Mouse (Mus musculus): ENCODE results near the gene Zbed3. TPM values are rescaled to one million over a fixed set of nuclear protein-coding genes. Genes with fewer than 3 reads are reported as not detected.

Gene Zbed3
- polyA plus RNA-seq, 1 experiment from 2014 or later: 4.9 TPM

- Histone ChIP-seq H3K9ac (ENCODE audit: low read depth, low read length) (peak overlapping the region; percentile 47; the same call in 1 of the 2 replicates), H3K27ac (ENCODE audit: low read length) (peak overlapping the region; percentile 19; the same call in 1 of the 2 replicates), H3K4me3 (ENCODE audit: low read depth, low read length) (peak overlapping the region; percentile 38), H3K36me3 (ENCODE audit: control insufficient read depth, insufficient read depth) (no peaks in the 10 kb centered on the region), H3K27me3 (ENCODE audit: control insufficient read depth, insufficient read depth, low read depth, low read length) (peaks cover 12% of the 10 kb centered on the region), H3K9me3 (replicated peaks; ENCODE audit: control insufficient read depth, low read length) (no peaks in the 10 kb centered on the region), H3K4me2 (ENCODE audit: low read depth, low read length) (peak overlapping the region; percentile 54), H3K4me1 (ENCODE audit: control insufficient read depth, low read depth, low read length) (peaks cover 11% of the 10 kb centered on the region)
- no peak for ATAC-seq (ENCODE audit: low read depth)
- 26% methylated on average over 21 of the region's 21 CpGs for WGBS (ENCODE audit: insufficient replicate concordance)
Measured at GRCm38 (mm10) chr13:95326611-95327344, 3.4 kb downstream of the Zbed3 start.

DNA sequence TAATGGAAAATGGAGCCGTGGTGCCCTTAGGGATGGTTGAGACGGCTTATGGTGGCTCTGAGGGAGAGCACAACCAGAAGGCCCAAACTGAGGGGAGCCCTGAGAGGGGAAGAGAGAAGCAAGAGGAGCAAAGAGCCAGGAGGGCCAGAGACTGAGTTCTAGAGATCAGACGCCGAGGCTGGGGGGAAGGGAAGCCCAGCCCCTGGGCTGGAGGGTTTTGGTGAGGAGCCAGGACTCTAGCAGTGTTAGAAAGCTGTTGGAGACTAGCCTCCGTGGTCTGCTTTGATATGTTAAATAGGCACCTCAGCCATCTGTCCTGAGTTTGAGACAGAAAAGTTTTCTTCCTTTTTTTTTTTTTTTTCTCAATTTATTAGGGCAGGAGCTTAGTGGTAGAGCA lies 3.9 kb downstream of the Zbed3 start:
- H3K4me1 ChIP-seq (ENCODE audit: control insufficient read depth, low read depth, low read length): peaks cover 11% of the 10 kb centered on the region
- peak overlapping the region; percentile 38 for H3K4me3 ChIP-seq (ENCODE audit: low read depth, low read length)
- H3K9me3 ChIP-seq (replicated peaks; ENCODE audit: control insufficient read depth, low read length): no peaks in the 10 kb centered on the region
- H3K27ac ChIP-seq (ENCODE audit: low read length): peak overlapping the region; percentile 19; the same call in 1 of the 2 replicates
- peak overlapping the region; percentile 28; the same call in 1 of the 2 replicates for H3K9ac ChIP-seq (ENCODE audit: low read depth, low read length)
- WGBS (ENCODE audit: insufficient replicate concordance): 22% methylated on average over 5 of the region's 5 CpGs
- peaks cover 12% of the 10 kb centered on the region for H3K27me3 ChIP-seq (ENCODE audit: control insufficient read depth, insufficient read depth, low read depth, low read length)
- peak overlapping the region; percentile 54 for H3K4me2 ChIP-seq (ENCODE audit: low read depth, low read length)
- H3K36me3 ChIP-seq (ENCODE audit: control insufficient read depth, insufficient read depth): no peaks in the 10 kb centered on the region
- ATAC-seq (ENCODE audit: low read depth): no peak

- no peak for ATAC-seq (ENCODE audit: low read depth)
- Histone ChIP-seq H3K4me1 (ENCODE audit: control insufficient read depth, low read depth, low read length) (peaks cover 11% of the 10 kb centered on the region), H3K27me3 (ENCODE audit: control insufficient read depth, insufficient read depth, low read depth, low read length) (peaks cover 10% of the 10 kb centered on the region), H3K36me3 (ENCODE audit: control insufficient read depth, insufficient read depth) (no peaks in the 10 kb centered on the region), H3K4me2 (ENCODE audit: low read depth, low read length) (no peak overlapping the region), H3K4me3 (ENCODE audit: low read depth, low read length) (no peak overlapping the region), H3K27ac (ENCODE audit: low read length) (no peak overlapping the region), H3K9me3 (replicated peaks; ENCODE audit: control insufficient read depth, low read length) (no peaks in the 10 kb centered on the region), H3K9ac (ENCODE audit: low read depth, low read length) (no peak overlapping the region)
- WGBS (ENCODE audit: insufficient replicate concordance): 77% methylated on average over 11 of the region's 11 CpGs
Measured at GRCm38 (mm10) chr13:95328767-95329166, 5.4 kb downstream of the Zbed3 start.

GRCm38 (mm10) chr13:95330507-95330906 lies 7.1 kb downstream of the Zbed3 start:
- WGBS (ENCODE audit: insufficient replicate concordance): 57% methylated on average over 11 of the region's 11 CpGs
- no peak for ATAC-seq (ENCODE audit: low read depth)

DNA sequence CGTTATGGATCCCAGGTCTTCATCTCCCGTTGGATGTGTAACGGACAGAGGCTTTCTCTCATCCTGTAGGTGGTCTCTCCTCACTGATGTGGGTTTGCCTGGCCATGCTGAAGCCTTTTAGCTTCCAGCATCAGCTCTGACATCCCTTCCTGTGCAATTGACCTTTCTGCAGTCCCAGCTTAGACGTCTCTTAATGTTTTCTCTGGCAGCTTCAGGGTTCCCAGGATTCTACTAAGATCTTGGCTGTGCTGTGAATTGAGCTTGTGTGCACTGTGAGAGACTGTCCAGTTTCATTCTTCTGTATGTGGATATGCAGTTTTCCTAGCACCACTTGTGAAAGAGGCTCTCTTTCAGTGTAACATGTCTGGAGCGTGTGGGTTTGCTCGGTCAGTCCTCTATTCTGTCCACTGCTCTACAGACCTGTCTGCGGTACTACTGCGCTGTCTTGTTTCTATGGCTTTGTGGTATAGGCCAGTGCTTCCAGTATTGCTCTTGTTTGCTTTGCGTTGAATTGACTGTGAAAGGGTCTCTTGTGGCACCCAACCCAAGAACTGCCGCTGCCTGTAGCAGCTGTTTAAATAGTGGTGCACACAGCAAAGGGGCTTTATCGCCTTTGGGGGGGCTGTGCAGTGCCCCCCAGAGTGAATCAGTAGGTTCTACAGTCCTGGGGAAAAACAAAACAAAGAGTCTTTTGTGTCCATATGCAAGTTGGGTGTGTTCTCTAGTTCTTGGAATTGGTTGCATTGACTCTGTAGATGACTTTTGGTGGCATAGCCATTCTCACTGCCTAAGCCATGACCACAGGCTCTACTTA lies 8.9 kb downstream of the Zbed3 start:
- H3K4me2 ChIP-seq (ENCODE audit: low read depth, low read length): no peak overlapping the region
- no peak overlapping the region for H3K27ac ChIP-seq (ENCODE audit: low read length)
- H3K36me3 ChIP-seq (ENCODE audit: control insufficient read depth, insufficient read depth): no peaks in the 10 kb centered on the region; the same call in none of the 2 replicates
- no peaks in the 10 kb centered on the region for H3K9me3 ChIP-seq (replicated peaks; ENCODE audit: control insufficient read depth, low read length)
- peaks cover 7% of the 10 kb centered on the region for H3K4me1 ChIP-seq (ENCODE audit: control insufficient read depth, low read depth, low read length)
- no peak for ATAC-seq (ENCODE audit: low read depth)
- H3K9ac ChIP-seq (ENCODE audit: low read depth, low read length): no peak overlapping the region
- no peak overlapping the region for H3K4me3 ChIP-seq (ENCODE audit: low read depth, low read length)
- H3K27me3 ChIP-seq (ENCODE audit: control insufficient read depth, insufficient read depth, low read depth, low read length): no peaks in the 10 kb centered on the region
- 75% methylated on average over 11 of the region's 11 CpGs for WGBS (ENCODE audit: insufficient replicate concordance)

More at GRCm38 (mm10) chr13:95330507-95330906, 7.1 kb downstream of the Zbed3 start:
- no peak overlapping the region for H3K27ac ChIP-seq (ENCODE audit: low read length)
- no peaks in the 10 kb centered on the region for H3K36me3 ChIP-seq (ENCODE audit: control insufficient read depth, insufficient read depth)
- H3K27me3 ChIP-seq (ENCODE audit: control insufficient read depth, insufficient read depth, low read depth, low read length): no peaks in the 10 kb centered on the region; the same call in 1 of the 2 replicates
- no peak overlapping the region for H3K4me2 ChIP-seq (ENCODE audit: low read depth, low read length)
- H3K9ac ChIP-seq (ENCODE audit: low read depth, low read length): no peak overlapping the region
- H3K4me1 ChIP-seq (ENCODE audit: control insufficient read depth, low read depth, low read length): peaks cover 11% of the 10 kb centered on the region
- H3K9me3 ChIP-seq (replicated peaks; ENCODE audit: control insufficient read depth, low read length): no peaks in the 10 kb centered on the region
- no peak overlapping the region for H3K4me3 ChIP-seq (ENCODE audit: low read depth, low read length)

DNA sequence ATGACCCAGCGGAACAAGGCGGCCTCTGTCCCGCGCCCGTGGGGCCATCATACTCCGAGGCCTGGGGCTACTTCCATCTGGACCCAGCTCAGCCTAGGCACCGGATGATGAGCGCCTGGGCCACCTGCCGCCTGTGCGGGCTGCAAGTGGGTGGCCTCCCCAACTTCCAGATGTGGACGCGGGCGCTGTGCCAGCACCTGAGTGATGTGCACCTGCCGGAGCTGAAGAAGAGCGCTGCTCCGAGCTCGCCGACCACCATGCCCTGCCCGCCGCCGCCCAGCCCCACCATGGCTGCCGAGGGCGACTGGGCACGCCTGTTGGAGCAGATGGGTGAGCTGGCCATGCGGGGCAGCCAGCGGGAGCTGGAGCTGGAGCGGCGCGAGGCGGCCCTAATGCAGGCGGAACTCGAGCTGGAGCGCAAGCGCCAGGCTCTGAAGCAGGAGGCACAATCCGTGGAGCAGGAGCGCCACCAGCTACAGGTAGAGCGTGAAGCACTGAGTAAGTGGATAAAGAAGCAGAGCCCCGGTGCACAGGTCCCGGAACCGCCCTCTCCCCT lies 12.8 kb downstream of the Zbed3 start:
- no peak overlapping the region for H3K4me2 ChIP-seq (ENCODE audit: low read depth, low read length)
- 84% methylated on average over 40 of the region's 40 CpGs for WGBS (ENCODE audit: insufficient replicate concordance)
- H3K4me1 ChIP-seq (ENCODE audit: control insufficient read depth, low read depth, low read length): no peaks in the 10 kb centered on the region
- no peak for ATAC-seq (ENCODE audit: low read depth)
- H3K36me3 ChIP-seq (ENCODE audit: control insufficient read depth, insufficient read depth): no peaks in the 10 kb centered on the region; the same call in none of the 2 replicates
- no peaks in the 10 kb centered on the region for H3K9me3 ChIP-seq (replicated peaks; ENCODE audit: control insufficient read depth, low read length)
- H3K4me3 ChIP-seq (ENCODE audit: low read depth, low read length): no peak overlapping the region
- no peak overlapping the region for H3K9ac ChIP-seq (ENCODE audit: low read depth, low read length)
- no peak overlapping the region for H3K27ac ChIP-seq (ENCODE audit: low read length)
- no peaks in the 10 kb centered on the region for H3K27me3 ChIP-seq (ENCODE audit: control insufficient read depth, insufficient read depth, low read depth, low read length)

GRCm38 (mm10) chr13:95343470-95343869 lies 20.1 kb downstream of the Zbed3 start:
- no peaks in the 10 kb centered on the region for H3K4me1 ChIP-seq (ENCODE audit: control insufficient read depth, low read depth, low read length)
- 37% methylated on average over 8 of the region's 8 CpGs for WGBS (ENCODE audit: insufficient replicate concordance)
- H3K27ac ChIP-seq (ENCODE audit: low read length): no peak overlapping the region
- H3K36me3 ChIP-seq (ENCODE audit: control insufficient read depth, insufficient read depth): no peaks in the 10 kb centered on the region
- no peak overlapping the region for H3K4me3 ChIP-seq (ENCODE audit: low read depth, low read length)
- no peaks in the 10 kb centered on the region for H3K9me3 ChIP-seq (replicated peaks; ENCODE audit: control insufficient read depth, low read length)
- no peaks in the 10 kb centered on the region for H3K27me3 ChIP-seq (ENCODE audit: control insufficient read depth, insufficient read depth, low read depth, low read length)
- ATAC-seq (ENCODE audit: low read depth): no peak
- no peak overlapping the region for H3K9ac ChIP-seq (ENCODE audit: low read depth, low read length)
- no peak overlapping the region for H3K4me2 ChIP-seq (ENCODE audit: low read depth, low read length)

GRCm38 (mm10) chr13:95345869-95346268 lies 22.5 kb downstream of the Zbed3 start:
- 63% methylated on average over 6 of the region's 6 CpGs for WGBS (ENCODE audit: insufficient replicate concordance)
- H3K9ac ChIP-seq (ENCODE audit: low read depth, low read length): no peak overlapping the region
- peaks cover 3% of the 10 kb centered on the region for H3K36me3 ChIP-seq (ENCODE audit: control insufficient read depth, insufficient read depth)
- no peak overlapping the region for H3K4me2 ChIP-seq (ENCODE audit: low read depth, low read length)
- ATAC-seq (ENCODE audit: low read depth): no peak
- H3K27me3 ChIP-seq (ENCODE audit: control insufficient read depth, insufficient read depth, low read depth, low read length): no peaks in the 10 kb centered on the region
- H3K27ac ChIP-seq (ENCODE audit: low read length): no peak overlapping the region
- H3K4me3 ChIP-seq (ENCODE audit: low read depth, low read length): no peak overlapping the region
- no peaks in the 10 kb centered on the region for H3K9me3 ChIP-seq (replicated peaks; ENCODE audit: control insufficient read depth, low read length)
- no peaks in the 10 kb centered on the region for H3K4me1 ChIP-seq (ENCODE audit: control insufficient read depth, low read depth, low read length)

Measured in liver, embryonic 16.5 days (tissue).